Mouse (Mus musculus) cortical plate, adult 2 months (tissue): ENCODE measurements at regions not wholly inside any gene's neighbourhood (a gene's known extent, or its start where the extent isn't known, plus 50 kb on each side); places are given as distances from the start of the nearest gene placed in this dataset.

Experiments
- H3K27ac ChIP-seq: fragments of 200-500 bp; 2 replicates; pipeline ENCODE4 v1.5.1; 2012; ENCODE audit warnings: low read length, control low read depth, inconsistent platforms; ENCODE audit not compliant: insufficient read depth
- H3K4me1 ChIP-seq: fragments of 200-500 bp; 2 replicates; pipeline ENCODE4 v1.6.1; 2011; ENCODE audit warnings: low read length; ENCODE audit not compliant: control insufficient read depth, insufficient read depth
- H3K4me3 ChIP-seq: fragments of 200-500 bp; 2 replicates; pipeline ENCODE4 v1.5.1; 2011; ENCODE audit warnings: mild to moderate bottlenecking, low read length, control low read depth; ENCODE audit not compliant: insufficient read depth
- CTCF ChIP-seq: fragments of 200-500 bp; IDR thresholded peaks from 2 replicates; pipeline ENCODE4 v1.5.1; 2011; ENCODE audit warnings: mild to moderate bottlenecking, control low read depth, low read length; ENCODE audit not compliant: insufficient read depth; ENCODE audit errors: extremely low read depth
- POLR2A ChIP-seq: fragments of 200-500 bp; IDR thresholded peaks from 2 replicates; pipeline ENCODE4 v1.6.1; 2011; ENCODE audit warnings: mild to moderate bottlenecking, low read length, control low read depth; ENCODE audit not compliant: insufficient read depth; ENCODE audit errors: extremely low read depth

DNA sequence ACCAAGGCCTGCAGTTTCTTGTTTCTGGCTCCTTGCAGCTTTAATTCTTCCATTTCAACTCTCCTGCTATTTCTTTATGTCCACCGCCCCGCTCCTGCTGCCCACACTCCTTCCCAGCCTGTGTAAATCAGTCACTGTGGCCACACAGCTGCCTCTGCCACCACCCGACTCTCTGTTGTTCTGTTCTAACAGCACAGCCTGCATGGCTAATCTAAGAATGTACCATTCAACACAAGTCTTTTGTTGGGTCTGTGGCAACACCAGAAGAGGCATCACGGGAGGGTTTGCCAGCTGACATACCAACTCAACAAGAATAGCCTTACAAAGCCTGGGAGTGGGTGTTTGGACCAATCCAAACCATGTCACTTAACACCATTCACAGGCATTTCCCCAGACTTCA is 264.9 kb upstream of the Pum3 start:
- Histone ChIP-seq H3K27ac (no peak overlapping the region), H3K4me1 (no peaks in the 10 kb centered on the region), H3K4me3 (no peak overlapping the region)
- TF ChIP-seq CTCF (no peak), POLR2A (no peak)

DNA sequence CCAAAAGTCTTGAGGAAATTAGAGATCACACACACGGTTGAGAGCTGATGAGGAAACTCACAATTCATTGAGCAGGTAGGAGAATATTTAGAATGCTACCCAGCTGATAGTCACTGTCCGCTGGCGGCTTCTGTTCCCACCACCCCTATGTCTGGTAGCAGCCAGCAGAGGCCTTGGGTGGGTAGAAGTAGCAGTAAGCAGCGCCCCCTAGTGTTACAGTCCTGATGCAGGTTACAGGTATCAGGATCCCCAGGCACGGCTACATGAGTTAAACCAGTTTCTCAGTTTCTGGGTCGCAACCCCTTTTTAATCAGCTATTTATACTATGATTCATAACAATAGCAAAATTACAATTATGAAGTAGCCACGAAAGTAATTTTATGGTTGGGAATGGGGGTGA is 264.1 kb upstream of the Pum3 start:
- H3K27ac ChIP-seq: no peak overlapping the region
- no peak for TF ChIP-seq POLR2A
- TF ChIP-seq CTCF: no peak
- no peak overlapping the region for H3K4me3 ChIP-seq
- no peaks in the 10 kb centered on the region for H3K4me1 ChIP-seq

DNA sequence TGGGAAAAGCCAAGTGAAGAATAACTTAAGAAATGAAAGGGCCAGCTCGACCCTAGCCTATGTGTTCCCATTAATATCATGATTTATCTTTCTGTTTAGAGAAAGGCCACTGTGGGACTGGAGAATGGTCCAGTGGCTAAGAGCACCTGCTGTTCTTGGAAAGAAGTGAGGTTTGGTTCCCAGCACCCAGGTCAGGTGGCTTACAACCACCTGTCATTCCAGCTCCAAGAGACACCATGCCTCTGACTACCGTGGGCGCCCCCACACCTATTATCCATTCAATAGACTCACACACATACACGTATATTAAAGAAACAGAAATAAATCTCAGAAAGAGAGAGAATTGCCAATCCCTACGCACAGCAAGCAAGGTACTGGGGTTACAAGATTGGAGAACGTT is 263.3 kb upstream of the Pum3 start:
- Histone ChIP-seq H3K27ac (no peak overlapping the region), H3K4me3 (no peak overlapping the region), H3K4me1 (no peaks in the 10 kb centered on the region)
- TF ChIP-seq POLR2A (no peak), CTCF (no peak)

DNA sequence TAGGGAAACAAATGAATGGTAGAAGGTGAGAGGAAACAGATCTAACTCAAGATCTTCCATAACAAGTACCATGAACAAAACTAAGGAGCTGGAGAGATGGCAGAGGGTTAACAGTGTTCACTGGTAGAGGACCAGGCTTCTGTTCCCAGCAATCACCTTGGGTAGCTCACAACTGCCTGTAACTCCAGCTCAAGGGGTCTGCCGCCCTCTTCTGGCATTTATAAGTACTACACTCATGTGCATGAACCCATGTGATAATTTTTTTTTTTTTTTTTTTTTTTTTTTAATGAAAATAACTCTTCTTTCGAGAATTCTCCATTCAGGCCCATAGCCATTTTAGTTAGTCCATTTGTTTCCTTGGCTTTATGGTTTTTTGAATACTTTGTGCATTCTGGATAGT is 253.8 kb upstream of the Pum3 start:
- no peak overlapping the region for H3K4me3 ChIP-seq
- no peaks in the 10 kb centered on the region for H3K4me1 ChIP-seq
- no peak overlapping the region for H3K27ac ChIP-seq
- TF ChIP-seq CTCF (peak; percentile 17; the same call in 1 of the 2 replicates), POLR2A (no peak)

DNA sequence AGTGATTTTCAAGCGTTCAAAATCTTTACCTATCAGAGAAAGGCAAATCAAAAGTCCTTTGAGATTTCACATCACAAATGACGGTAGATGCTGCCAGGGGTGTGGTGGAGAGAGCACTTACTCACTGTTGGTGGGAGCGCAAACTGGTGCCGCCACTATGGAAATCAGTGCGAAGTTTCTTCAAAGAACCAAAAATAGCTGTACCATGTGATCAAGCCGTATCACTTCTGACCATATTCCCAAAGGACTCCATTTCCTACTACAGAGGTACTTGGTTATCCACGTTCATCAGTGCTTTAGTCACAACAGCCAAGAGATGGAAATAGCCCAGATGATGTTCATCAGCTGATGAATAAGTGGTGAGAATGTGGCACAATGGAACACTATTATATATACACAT is 249.8 kb upstream of the Pum3 start:
- no peak for TF ChIP-seq CTCF
- TF ChIP-seq POLR2A: no peak
- Histone ChIP-seq H3K27ac (no peak overlapping the region), H3K4me3 (no peak overlapping the region), H3K4me1 (no peaks in the 10 kb centered on the region)

DNA sequence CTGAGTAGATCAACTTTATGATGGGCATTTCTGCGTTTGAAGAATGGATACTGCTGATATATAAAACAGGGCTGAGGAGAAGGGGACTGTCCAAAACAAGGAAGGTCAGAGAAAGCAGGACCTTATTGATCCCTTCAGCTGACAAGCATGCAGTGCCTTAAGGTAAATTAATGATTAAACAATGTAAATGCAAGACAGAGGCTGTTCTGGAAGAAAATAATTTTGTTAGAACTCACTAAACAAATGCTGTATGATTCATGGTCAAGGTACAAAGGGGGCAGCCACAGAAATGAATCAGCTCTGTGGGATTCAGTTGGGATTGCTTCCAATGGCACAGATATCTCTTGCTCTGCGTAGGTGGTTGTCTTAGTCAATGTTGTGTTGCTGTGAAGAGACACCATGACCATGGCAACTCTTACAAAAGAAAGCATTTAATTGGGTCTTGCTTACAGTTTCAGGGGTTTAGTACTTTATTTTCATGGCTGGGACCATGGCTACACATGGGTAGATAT is 243.1 kb upstream of the Pum3 start:
- Histone ChIP-seq H3K4me3 (no peak overlapping the region), H3K27ac (no peak overlapping the region), H3K4me1 (no peaks in the 10 kb centered on the region)
- TF ChIP-seq CTCF (no peak), POLR2A (no peak)

DNA sequence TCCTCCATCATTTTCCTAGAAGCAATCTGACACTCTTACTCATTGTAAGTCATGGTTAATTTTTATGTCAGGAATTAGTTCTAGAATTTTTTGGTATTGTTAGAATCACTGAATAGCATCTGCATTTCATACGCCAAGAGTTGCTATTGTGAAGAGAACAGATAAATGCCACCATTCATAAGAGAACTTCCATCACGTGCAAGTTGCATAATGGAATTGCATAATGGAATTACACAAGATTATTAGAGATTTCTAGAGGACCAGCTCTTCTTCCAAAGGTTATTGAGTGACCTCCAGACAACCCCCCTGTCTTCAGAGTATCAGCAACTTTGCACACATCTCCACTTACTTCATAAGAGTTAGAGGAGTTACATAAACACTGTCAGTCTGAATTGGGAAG is 233.7 kb upstream of the Pum3 start:
- Histone ChIP-seq H3K4me1 (no peaks in the 10 kb centered on the region), H3K27ac (no peak overlapping the region), H3K4me3 (no peak overlapping the region)
- TF ChIP-seq CTCF: no peak
- TF ChIP-seq POLR2A: no peak

DNA sequence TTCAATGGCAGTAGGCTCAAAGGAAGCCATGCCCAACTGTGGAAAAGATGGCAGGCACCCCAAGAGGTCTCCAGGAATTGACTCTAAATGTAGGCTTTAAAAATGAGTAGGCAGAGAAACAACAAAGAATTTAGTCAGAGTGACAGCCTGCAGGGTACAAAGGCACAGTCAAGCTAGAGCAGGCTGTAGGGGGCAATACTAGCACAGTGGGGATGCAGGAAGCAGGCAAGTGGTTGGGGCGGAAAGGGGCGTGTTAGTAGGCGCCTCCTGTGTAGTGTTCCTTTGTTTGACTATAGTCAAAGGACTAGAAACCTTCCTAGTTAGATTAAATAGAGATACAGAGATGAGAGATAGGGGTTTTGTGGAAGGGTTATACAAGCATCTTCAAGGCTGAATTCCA is 211.4 kb upstream of the Pum3 start:
- Histone ChIP-seq H3K4me3 (no peak overlapping the region), H3K4me1 (no peaks in the 10 kb centered on the region), H3K27ac (no peak overlapping the region)
- TF ChIP-seq POLR2A: no peak
- no peak for TF ChIP-seq CTCF

DNA sequence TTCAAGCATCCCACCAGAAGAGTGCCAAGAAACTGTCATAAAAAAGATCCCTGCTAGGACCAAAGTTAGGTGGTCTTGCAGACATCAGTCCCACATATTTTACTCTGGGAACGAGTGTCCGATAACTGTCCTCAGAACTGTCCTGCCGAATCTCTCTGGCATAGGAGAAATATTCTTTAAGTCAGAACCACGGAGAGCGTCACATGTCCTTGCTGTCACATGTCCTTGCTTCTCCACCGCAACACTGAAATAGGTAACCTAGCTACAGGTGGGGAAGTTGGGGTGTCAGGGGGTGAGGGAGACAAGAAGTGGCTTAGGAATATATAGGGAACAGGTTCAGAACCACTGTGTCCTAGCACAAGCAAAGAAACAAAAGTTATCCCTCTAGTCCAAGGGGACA is 203.5 kb upstream of the Pum3 start:
- no peak for TF ChIP-seq CTCF
- no peak for TF ChIP-seq POLR2A
- H3K4me3 ChIP-seq: no peak overlapping the region
- H3K27ac ChIP-seq: no peak overlapping the region
- H3K4me1 ChIP-seq: no peaks in the 10 kb centered on the region

DNA sequence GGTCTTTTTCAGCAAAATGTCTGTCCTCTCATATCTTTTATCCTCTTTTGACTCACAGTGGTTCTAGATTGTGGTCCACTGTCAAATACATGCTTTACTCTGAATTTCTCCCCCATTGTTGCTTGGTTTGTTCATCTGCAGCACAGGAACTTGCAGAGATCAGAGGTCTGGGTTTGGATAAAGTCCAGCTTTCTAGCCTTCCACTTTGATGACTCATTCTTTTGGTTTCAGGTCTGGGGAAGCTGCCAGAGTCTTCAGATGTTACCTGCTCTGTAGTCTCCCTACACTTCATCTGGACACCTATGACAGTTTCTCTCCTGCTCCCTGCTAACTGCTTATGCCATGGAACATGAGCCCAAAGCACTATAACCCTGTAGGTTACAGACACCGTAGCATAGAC is 198.0 kb upstream of the Pum3 start:
- no peak overlapping the region for H3K27ac ChIP-seq
- no peak overlapping the region for H3K4me3 ChIP-seq
- no peaks in the 10 kb centered on the region for H3K4me1 ChIP-seq
- TF ChIP-seq POLR2A (no peak), CTCF (no peak)
